In the genomic region with DNA sequence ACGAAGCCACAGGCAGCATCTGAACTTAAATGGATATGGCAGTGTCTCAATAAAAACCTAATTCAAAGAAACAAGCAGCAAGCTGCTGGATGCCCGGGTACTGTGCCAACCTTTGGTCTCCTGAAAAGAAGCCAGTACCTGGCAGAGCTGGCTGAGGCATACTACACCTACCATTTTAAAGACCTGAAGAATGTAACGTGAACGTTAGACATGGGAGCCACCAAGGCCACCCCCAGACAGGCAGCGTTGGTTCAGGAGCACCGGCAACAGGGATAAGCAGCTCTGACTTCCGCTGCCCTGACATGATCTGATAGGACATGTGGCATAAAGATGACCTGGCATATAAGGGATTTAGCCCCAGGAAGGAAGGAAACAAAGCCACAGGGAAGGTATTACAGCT, we compare ENCODE assay signal across 17 mouse cellular contexts. TPM values are rescaled to one million over a fixed set of nuclear protein-coding genes. Genes with fewer than 3 reads are reported as not detected.
"Had no signal": no experiment of that assay in that cellular context is flagged by ENCODE, and none has a peak within 500 bp of the region (broad histone marks: within the 10 kb centered on the region; RNA-seq: fewer than 3 reads in every experiment).

No protein-coding gene starts in this region.

- H3K9me3 ChIP-seq: limb, embryonic 10.5 days; liver, embryonic 12.5 days; midbrain, embryonic 12.5 days; neural tube, embryonic 13.5 days; stomach, embryonic 15.5 days had no signal

- H3K4me3 ChIP-seq: limb, embryonic 10.5 days; liver, embryonic 12.5 days; megakaryocyte, embryonic 14.5 days; midbrain, embryonic 12.5 days; neural tube, embryonic 13.5 days; stomach, embryonic 15.5 days had no signal

- H3K27ac ChIP-seq: limb, embryonic 10.5 days; liver, embryonic 12.5 days; macrophage; midbrain, embryonic 12.5 days; neural tube, embryonic 13.5 days; stomach, embryonic 15.5 days had no signal

- H3K4me2 ChIP-seq: liver, embryonic 12.5 days; lung, embryonic 14.5 days; midbrain, embryonic 12.5 days; neural tube, embryonic 13.5 days; stomach, embryonic 15.5 days had no signal

- H3K27me3 ChIP-seq: liver, embryonic 12.5 days; megakaryocyte, embryonic 14.5 days; midbrain, embryonic 12.5 days; neural tube, embryonic 13.5 days; stomach, embryonic 15.5 days had no signal

- H3K4me1 ChIP-seq: limb, embryonic 10.5 days; liver, embryonic 12.5 days; midbrain, embryonic 12.5 days; neural tube, embryonic 13.5 days; stomach, embryonic 15.5 days had no signal

- ATAC-seq: liver, embryonic 12.5 days; midbrain, embryonic 16.5 days had no signal

- DNase-seq: kidney, postnatal 25 days; lung, embryonic 14.5 days; lung, postnatal 14 days; retina, postnatal 1 day; thymus, adult 2 months; thymus, postnatal 25 days had no signal

- H3K9ac ChIP-seq: liver, embryonic 12.5 days; lung, embryonic 14.5 days; midbrain, embryonic 12.5 days; neural tube, embryonic 13.5 days; stomach, embryonic 15.5 days had no signal

RNA-seq across cellular contexts. Expression of a gene that starts 10.6 kb away (rescaled TPM):
- polyA plus RNA-seq: kidney, embryonic 16.5 days; limb, embryonic 10.5 days; liver, embryonic 12.5 days; lung, embryonic 14.5 days; macrophage; midbrain, embryonic 12.5 days had no signal

RNA-seq across cellular contexts. Expression of a gene that starts 21.7 kb away (rescaled TPM):
- polyA plus RNA-seq: macrophage had no signal

RNA-seq across cellular contexts. Expression of a gene that starts 56.4 kb away (rescaled TPM):
- polyA plus RNA-seq: liver, embryonic 16.5 days; macrophage; spleen, adult 2 months had no signal
